Mouse (Mus musculus) embryo, embryonic 9.5 days (tissue): ENCODE measurements at regions not wholly inside any gene's neighbourhood (a gene's known extent, or its start where the extent isn't known, plus 50 kb on each side); places are given as distances from the start of the nearest gene placed in this dataset.

Experiments used
- DNase-seq: peaks from one replicate; pipeline ENCODE4 v3.0.0-alpha.2; 2017; ENCODE audit errors: extremely low spot score

GRCm38 (mm10) chr7:136660401-136660800 is 234.0 kb upstream of the Mgmt start:
- no peak for DNase-seq

DNA sequence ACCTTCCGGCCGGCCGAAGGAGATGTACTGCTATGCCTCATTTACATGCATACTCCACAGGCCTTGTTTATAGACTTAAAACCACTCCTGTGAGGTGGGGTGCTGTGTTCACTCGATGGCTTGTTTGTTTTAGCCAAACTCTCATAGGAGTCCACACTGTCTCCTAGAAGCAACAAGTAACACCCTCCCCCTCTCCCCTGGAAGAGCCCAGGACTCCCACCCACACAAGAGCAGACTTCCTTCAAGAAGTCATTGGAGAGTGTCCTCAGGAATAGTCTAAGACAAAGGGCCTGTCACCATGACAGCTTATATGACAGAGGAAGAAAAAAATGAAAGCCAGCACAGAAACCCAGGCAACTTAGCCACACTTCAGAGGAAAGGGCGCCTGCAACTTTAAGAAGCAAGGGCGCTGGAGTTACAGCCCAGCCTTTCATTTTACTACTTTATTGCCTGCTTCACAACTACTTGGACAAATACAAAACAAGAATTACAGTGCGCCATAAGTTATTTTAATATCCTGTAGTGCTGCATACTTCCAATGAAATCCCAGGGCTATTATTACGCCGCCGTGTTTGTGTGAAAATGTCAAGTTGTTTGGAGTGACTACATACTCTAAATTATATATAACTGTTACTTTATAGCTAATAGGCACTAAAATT is 229.9 kb upstream of the Mgmt start:
- DNase-seq: no peak

DNA sequence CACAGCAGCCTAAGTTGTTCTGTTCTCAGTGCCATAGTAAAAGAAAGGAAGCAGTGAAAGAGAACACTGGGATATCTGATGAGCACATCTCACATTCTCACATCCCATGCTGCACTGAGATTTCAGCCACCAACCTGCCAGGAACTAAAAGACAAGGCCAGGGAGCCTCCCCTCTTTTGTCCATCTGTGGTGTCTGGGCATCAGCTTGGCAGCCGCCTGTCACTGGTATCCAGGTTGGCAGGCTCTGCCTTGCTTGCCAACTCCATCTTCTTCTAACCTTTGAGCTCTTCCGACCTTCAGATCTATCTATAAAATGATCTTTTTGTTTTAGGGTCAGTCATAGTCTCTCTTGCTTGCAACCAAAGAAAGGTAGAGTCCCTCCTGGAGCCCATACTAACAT is 228.5 kb upstream of the Mgmt start:
- no peak for DNase-seq

- DNase-seq: no peak
Measured at GRCm38 (mm10) chr7:136666707-136667106, 227.7 kb upstream of the Mgmt start.

DNA sequence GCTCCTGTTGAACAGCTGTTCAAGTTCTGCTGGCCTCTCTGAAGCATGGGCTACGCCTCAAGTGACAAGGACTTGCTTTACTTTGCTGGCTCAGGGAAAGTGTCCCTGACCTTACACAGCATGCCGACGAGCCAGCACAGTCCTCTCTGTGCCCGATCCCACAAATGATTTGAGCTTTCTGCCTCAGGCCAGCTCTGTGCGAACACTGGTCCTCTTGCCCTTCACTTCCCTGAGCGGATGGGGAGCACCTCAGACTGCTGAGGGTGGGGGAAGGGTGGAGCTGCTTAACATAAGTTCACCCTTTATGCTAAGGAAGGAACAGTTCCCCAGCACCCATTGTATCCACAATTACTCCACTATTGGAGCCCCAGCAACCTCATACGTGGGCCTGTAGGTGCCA is 223.7 kb upstream of the Mgmt start:
- no peak for DNase-seq

- DNase-seq: no peak
Measured at GRCm38 (mm10) chr7:136674159-136674558, 220.3 kb upstream of the Mgmt start.

DNA sequence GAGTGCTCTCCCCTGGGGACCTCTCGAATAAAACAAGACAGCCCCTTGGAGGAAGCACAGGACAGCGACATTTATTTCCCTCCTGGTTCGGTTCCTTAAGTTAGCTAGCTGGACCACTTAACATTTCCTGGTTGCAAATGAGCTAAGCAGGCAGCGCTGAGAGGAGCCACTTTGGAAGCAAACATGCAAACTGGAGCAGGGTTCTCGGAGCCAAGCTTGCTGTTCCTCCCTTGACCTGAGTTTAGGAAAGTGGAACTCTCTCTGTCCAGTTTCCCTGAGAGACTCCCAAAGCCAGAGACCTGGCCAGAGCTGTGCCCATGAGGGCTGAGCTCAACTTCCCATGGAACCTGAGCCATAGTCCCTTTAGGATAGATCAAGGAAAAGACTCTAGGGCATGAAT is 219.4 kb upstream of the Mgmt start:
- no peak for DNase-seq

- no peak for DNase-seq
Measured at GRCm38 (mm10) chr7:136676104-136676503, 218.3 kb upstream of the Mgmt start.

DNA sequence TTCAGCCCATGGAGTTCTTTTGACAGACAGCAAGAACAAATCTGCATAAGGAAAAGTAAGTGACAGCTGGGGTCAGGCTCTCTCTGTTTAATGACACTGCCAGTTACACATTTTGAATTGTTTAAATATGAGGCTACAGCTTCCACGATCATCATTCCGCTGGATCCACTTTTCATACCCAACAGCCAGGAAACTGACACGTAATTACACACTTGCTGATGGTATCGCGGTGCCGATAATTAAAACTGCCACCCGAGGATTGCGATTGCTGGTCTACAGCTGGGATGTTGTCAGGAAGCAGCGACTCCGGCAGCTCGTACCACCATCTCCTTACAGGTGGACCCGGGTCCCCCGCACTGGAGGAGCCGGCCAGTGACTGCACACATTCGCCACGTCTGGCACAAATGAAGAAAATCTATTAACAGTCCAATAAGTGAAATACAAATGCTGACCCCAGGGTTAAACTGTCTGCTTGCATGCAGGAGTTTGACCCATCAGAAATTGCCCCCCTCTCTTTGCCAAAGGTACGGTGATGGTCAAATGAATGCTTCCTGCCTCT is 217.3 kb upstream of the Mgmt start:
- no peak for DNase-seq

- no peak for DNase-seq
Measured at GRCm38 (mm10) chr7:136689579-136689978, 204.8 kb upstream of the Mgmt start.

GRCm38 (mm10) chr7:136706246-136706645 is 188.2 kb upstream of the Mgmt start:
- no peak for DNase-seq

DNA sequence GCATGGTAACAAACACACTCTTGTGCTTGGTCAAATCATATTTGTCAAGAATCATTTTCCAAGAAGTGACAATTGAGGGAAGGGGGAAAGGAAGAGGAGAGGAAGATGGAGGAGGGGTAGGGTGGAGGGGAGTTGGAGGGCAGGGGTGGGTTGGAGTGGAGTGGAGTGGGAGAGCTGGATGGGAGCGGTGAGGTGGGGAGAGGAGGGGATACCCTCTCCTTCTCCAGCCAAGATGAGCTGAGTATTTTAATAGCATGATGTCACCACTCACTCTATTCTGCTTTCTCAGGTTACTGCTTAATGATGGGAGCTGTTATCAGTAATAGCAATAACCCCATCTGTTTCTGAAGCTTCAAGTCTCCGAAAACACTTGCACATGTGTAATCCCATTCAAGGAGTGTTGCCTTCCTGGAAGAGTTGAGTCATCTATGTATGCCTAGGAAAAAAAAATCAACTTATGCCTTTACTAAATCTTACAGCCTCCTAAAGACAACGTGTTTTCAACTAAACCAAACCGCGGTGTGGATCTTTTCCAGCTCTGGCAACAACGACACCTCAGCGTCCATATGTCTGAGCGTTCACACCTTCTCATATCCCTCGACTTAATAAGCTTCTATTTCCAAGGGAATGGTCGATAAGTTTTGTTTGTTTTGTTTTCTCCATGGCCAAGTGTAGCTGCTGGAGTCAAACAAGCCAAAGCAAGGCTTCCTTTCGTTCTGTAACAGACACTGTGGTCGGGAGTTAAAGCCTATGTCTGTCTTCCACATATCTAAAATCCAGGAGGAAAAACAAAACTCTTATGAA is 187.0 kb upstream of the Mgmt start:
- DNase-seq: no peak

GRCm38 (mm10) chr7:136708004-136708435 is 186.4 kb upstream of the Mgmt start:
- DNase-seq: no peak

- DNase-seq: no peak
Measured at GRCm38 (mm10) chr7:136710653-136711052, 183.8 kb upstream of the Mgmt start.

DNA sequence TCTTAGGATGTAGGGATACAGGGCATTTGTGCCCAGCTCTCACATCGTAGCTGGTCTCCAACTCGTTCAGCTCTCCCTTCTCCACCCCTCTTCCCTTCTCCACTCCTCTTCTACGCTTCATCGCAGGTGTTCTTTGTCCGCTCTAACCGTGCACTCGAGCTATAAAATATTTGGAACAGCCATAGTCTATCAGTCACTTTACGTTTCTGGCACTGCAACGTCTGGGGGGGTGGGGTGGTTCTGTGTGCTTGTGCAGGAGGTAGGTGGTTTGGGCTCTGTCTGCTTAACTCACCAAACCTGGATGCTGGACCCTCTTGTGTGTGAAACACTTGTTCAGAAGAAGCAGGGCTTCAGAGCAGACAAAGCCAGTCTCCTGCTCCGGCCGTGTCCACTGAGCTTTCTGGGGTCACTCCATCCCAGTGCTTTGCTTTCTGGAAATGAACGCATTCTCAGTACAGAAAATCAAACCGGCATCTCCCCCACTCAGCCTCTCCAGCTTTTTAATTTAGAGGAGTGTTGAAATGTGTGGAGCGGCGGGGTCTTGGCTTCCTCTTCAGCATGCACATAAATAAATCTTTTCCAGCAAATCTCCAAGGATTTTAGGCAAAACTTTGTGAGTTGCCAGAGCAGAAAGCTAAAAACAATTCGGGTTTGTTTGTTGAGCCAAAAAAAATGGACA is 181.3 kb upstream of the Mgmt start:
- no peak for DNase-seq

GRCm38 (mm10) chr7:136727628-136728402 is 166.6 kb upstream of the Mgmt start:
- no peak for DNase-seq

DNA sequence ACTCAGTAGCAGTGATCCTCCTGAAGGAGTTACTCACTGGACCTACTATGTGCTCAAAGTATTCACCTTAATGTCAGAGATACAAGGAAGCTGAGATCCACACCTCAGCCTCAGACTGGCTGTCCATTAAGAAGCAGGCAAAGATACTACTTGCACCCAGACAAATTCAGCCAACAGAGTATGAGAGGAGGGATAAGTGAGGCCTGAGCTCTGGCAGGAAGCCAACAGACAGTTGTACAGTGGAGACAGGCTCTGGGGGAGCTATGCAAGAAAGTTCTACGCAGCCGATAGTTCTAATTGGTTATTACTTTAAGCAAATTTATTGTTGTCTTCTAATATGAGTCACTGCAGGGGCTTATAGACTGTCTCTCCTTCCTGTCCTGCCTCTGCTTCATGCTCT is 152.2 kb upstream of the Mgmt start:
- DNase-seq: no peak

- no peak for DNase-seq
Measured at GRCm38 (mm10) chr7:136745412-136745811, 149.0 kb upstream of the Mgmt start.

- DNase-seq: no peak
Measured at GRCm38 (mm10) chr7:136751477-136751876, 142.9 kb upstream of the Mgmt start.

DNA sequence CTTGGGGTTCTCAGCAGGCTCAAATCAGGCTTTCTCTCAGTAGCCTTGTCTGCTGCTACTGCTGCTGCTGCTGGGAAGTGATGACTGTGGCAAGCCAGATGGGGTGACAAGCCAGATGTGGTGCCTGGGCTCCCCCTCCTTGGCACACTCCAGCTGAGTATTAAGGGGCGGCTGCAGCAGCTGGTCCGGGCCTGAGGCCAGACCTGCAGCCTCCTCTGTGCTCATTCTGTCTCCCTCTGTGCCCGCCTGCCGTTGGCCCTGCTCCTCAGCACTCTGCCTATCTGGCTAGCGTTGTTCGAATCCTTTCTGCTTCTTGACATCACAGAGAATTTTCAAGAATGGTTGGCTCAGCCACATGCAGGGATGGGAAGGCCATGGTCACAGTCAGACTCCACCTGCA is 139.6 kb upstream of the Mgmt start:
- no peak for DNase-seq

DNA sequence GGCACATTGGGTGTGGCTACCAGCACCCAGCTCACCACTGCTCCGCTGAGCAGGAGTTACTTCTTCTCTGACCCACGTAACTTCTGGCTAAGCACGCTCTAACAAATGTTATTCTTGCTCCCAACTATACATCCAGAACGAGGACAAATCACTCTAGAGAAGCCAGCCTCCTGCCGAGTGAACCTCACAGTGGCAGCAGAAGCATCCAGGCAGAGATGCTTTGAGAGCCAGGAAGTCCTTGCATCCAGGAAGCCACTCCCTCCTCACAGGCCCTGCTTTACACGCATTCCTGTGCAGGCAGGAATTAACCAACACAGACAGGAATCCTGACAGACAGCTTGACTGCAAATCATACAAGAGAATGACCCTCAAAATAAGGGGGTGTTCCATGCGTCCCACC is 129.4 kb upstream of the Mgmt start:
- no peak for DNase-seq

DNA sequence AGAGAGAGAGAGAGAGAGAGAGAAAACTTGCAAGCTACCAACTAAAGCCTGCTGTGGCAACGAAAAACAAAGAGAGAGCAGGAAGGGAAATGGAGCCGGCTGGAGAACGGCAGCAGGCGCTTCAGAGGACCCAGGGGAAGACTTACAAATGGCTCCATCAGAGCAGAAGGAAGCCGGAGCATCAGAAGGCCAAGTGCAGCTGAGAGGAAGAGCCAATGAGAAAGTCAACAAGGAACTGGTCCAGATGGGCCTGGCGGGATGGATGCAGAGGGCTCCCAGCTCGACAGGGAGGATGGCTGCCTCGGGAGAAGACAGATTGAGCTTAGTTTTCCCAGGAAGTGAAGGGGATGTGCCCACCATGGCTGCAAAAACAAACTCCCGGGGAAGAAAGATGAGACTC is 127.2 kb upstream of the Mgmt start:
- no peak for DNase-seq
